Mouse (Mus musculus): Measurements from ENCODE around the gene Sp1.

GRCm38 (mm10) chr15:102407681-102408557, 2.0 kb downstream of the Sp1 start:
- TF ChIP-seq POLR2A (IDR thresholded peaks at IDR 0.05; ENCODE audit: borderline replicate concordance, extremely low read depth, insufficient read depth, insufficient read length, poor library complexity, severe bottlenecking): no peak
- TF ChIP-seq CTCF (IDR thresholded peaks at IDR 0.05; ENCODE audit: borderline replicate concordance, extremely low read depth, insufficient read depth, insufficient read length): no peak
